Mouse (Mus musculus) heart, embryonic 13.5 days (tissue): Measurements from ENCODE around the gene Olfr1457. TPM values are rescaled to one million over a fixed set of nuclear protein-coding genes. Genes with fewer than 3 reads are reported as not detected.

Experiments used
- ATAC-seq: fragments of 200-750 bp; cut with Nextera tagmentation; 2 replicates; pipeline ENCODE4 v1.8.0; 2017; ENCODE audit warnings: moderate TSS enrichment; ENCODE audit not compliant: insufficient number of reproducible peaks, low FRiP score, low TSS enrichment; ENCODE audit errors: extremely low read depth
- H3K27ac ChIP-seq: fragments of 300-500 bp; sonication (generic); replicated peaks from 2 replicates; pipeline ENCODE4 v1.5.1; 2015; ENCODE audit warnings: moderate library complexity, mild to moderate bottlenecking, inconsistent platforms
- H3K27me3 ChIP-seq: fragments of 300-500 bp; sonication (generic); replicated peaks from 2 replicates; pipeline ENCODE4 v1.6.1; 2015; ENCODE audit warnings: mild to moderate bottlenecking, inconsistent platforms
- H3K36me3 ChIP-seq: fragments of 300-500 bp; sonication (generic); 2 replicates; pipeline ENCODE4 v1.6.1; 2015; ENCODE audit warnings: mild to moderate bottlenecking, inconsistent platforms
- H3K4me1 ChIP-seq: fragments of 300-500 bp; sonication (generic); 2 replicates; pipeline ENCODE4 v1.6.1; 2015; ENCODE audit warnings: inconsistent platforms
- H3K4me2 ChIP-seq: fragments of 300-500 bp; sonication (generic); 2 replicates; pipeline ENCODE4 v1.6.1; 2015; ENCODE audit warnings: inconsistent platforms, mild to moderate bottlenecking, moderate library complexity
- H3K4me3 ChIP-seq: fragments of 300-500 bp; sonication (generic); 2 replicates; pipeline ENCODE4 v1.5.1; 2015; ENCODE audit warnings: moderate library complexity, mild to moderate bottlenecking, inconsistent platforms
- H3K9ac ChIP-seq: fragments of 300-500 bp; sonication (generic); 2 replicates; pipeline ENCODE4 v1.6.1; 2015; ENCODE audit warnings: inconsistent platforms, mild to moderate bottlenecking, moderate library complexity
- H3K9me3 ChIP-seq: fragments of 300-500 bp; sonication (generic); 2 replicates; pipeline ENCODE4 v1.6.1; 2016; ENCODE audit warnings: inconsistent platforms
- WGBS: fragments of 180-500 bp; shearing (Covaris S2); methylation state at CpG from one replicate; pipeline ENCODE4 v1.1.7; 2015; ENCODE audit warnings: mixed read lengths; 5-methylcytosine and 5-hydroxymethylcytosine counted together
- polyA plus RNA-seq: library from polyadenylated mRNA; unstranded; fragments of >200 nt; fragmentation: Nextera tagmentation; extraction: Ambion mirVana; gene quantifications from 2 replicates; pipeline ENCODE4 v1.2.1, GENCODE M21; 2015

The Olfr1457 gene
- polyA plus RNA-seq, result not detected in 2 replicates

- no peaks in the 10 kb centered on the region for H3K36me3 ChIP-seq
- H3K9ac ChIP-seq, result no peak within 1 kb of the TSS
- 53% methylated on average over 2 of the region's 2 CpGs for WGBS
- H3K4me1 ChIP-seq, result no peaks in the 10 kb centered on the region
- no peak within 1 kb of the TSS for H3K4me3 ChIP-seq
- H3K27me3 ChIP-seq, result no peaks in the 10 kb centered on the region
- 0 out of 2 replicates have a peak, but pooled peaks cover 10% of the 10 kb centered on the region for H3K9me3 ChIP-seq
- no peak for ATAC-seq
- no peak within 1 kb of the TSS for H3K27ac ChIP-seq
- H3K4me2 ChIP-seq, result no peak within 1 kb of the TSS
Observed at GRCm38 (mm10) chr19:13097791-13098190, at the start of gene Olfr1457. TSS of gene Olfr1457 (minus strand) at chr19:13097891.

GRCm38 (mm10) chr19:13106675-13107074 is 9.0 kb upstream of the Olfr1457 start, which contains the start of gene Olfr1458:
TSS of gene Olfr1458 (minus strand) at chr19:13106775.
- Histone ChIP-seq H3K4me2 (no peak within 1 kb of the TSS), H3K27ac (no peak within 1 kb of the TSS), H3K9me3 (peaks cover 36% of the 10 kb centered on the region), H3K4me3 (no peak within 1 kb of the TSS), H3K27me3 (no peaks in the 10 kb centered on the region), H3K4me1 (no peaks in the 10 kb centered on the region), H3K9ac (no peak within 1 kb of the TSS), H3K36me3 (no peaks in the 10 kb centered on the region)
- no peak for ATAC-seq
- WGBS, result 62% methylated on average over 3 of the region's 3 CpGs

- H3K9me3 ChIP-seq, result peaks cover 24% of the 10 kb centered on the region; the same call in 1 of the 2 replicates
- H3K9ac ChIP-seq, result no peak overlapping the region
- no peak overlapping the region for H3K4me3 ChIP-seq
- no peaks in the 10 kb centered on the region for H3K27me3 ChIP-seq
- no peak overlapping the region for H3K27ac ChIP-seq
- H3K36me3 ChIP-seq, result no peaks in the 10 kb centered on the region
- WGBS, result 70% methylated on average over 1 of the region's 1 CpGs
- ATAC-seq, result no peak
- no peak overlapping the region for H3K4me2 ChIP-seq
- H3K4me1 ChIP-seq, result no peaks in the 10 kb centered on the region
Observed at GRCm38 (mm10) chr19:13093908-13094307, 3.8 kb downstream of the Olfr1457 start.

GRCm38 (mm10) chr19:13060310-13060709 is 37.4 kb downstream of the Olfr1457 start, which contains the start of gene Olfr1454:
TSS of gene Olfr1454 (plus strand) at chr19:13060610.
- no peak within 1 kb of the TSS for H3K4me3 ChIP-seq
- no peak within 1 kb of the TSS for H3K4me2 ChIP-seq
- no peaks in the 10 kb centered on the region for H3K36me3 ChIP-seq
- no peaks in the 10 kb centered on the region for H3K4me1 ChIP-seq
- no peak for ATAC-seq
- no peaks in the 10 kb centered on the region for H3K27me3 ChIP-seq
- peaks cover 23% of the 10 kb centered on the region for H3K9me3 ChIP-seq
- no peak within 1 kb of the TSS for H3K9ac ChIP-seq
- no peak within 1 kb of the TSS for H3K27ac ChIP-seq
- WGBS, result 43% methylated on average over 2 of the region's 2 CpGs

Other genes with a start within 250 kb of the Olfr1457 start
- gene Olfr1444, start 240.6 kb downstream of the Olfr1457 start, polyA plus RNA-seq, result not detected in 2 replicates
- not detected in 2 replicates for gene Olfr1445, start 214.0 kb downstream of the Olfr1457 start, polyA plus RNA-seq
- not detected in 2 replicates for gene Olfr1446, start 204.4 kb downstream of the Olfr1457 start, polyA plus RNA-seq
- not detected in 2 replicates for gene Olfr1447, start 194.1 kb downstream of the Olfr1457 start, polyA plus RNA-seq
- gene Olfr1448, start 173.5 kb downstream of the Olfr1457 start, polyA plus RNA-seq, result not detected in 2 replicates
- not detected in 2 replicates for gene Olfr1449, start 167.1 kb downstream of the Olfr1457 start, polyA plus RNA-seq
- gene Olfr1450, start 147.6 kb downstream of the Olfr1457 start, polyA plus RNA-seq, result not detected in 2 replicates
- gene Olfr1451, start 102.9 kb downstream of the Olfr1457 start, polyA plus RNA-seq, result not detected in 2 replicates
- gene Olfr1453, start 69.6 kb downstream of the Olfr1457 start, polyA plus RNA-seq, result not detected in 2 replicates
- gene Olfr1454, start 37.3 kb downstream of the Olfr1457 start, polyA plus RNA-seq, result not detected in 2 replicates
- not detected in 2 replicates for gene Olfr1458, start 8.9 kb upstream of the Olfr1457 start, polyA plus RNA-seq
- gene Olfr1459, start 51.7 kb upstream of the Olfr1457 start, polyA plus RNA-seq, result not detected in 2 replicates
- gene Olfr1461, start 65.1 kb upstream of the Olfr1457 start, polyA plus RNA-seq, result not detected in 2 replicates
- gene Olfr1462, start 87.8 kb upstream of the Olfr1457 start, polyA plus RNA-seq, result not detected in 2 replicates
- gene Olfr1463, start 133.4 kb upstream of the Olfr1457 start, polyA plus RNA-seq, result not detected in 2 replicates
- not detected in 2 replicates for gene Olfr1465, start 217.7 kb upstream of the Olfr1457 start, polyA plus RNA-seq
- gene Olfr1466, start 241.0 kb upstream of the Olfr1457 start, polyA plus RNA-seq, result not detected in 2 replicates